Mouse (Mus musculus): Measurements from ENCODE around the gene Nfib.

DNA sequence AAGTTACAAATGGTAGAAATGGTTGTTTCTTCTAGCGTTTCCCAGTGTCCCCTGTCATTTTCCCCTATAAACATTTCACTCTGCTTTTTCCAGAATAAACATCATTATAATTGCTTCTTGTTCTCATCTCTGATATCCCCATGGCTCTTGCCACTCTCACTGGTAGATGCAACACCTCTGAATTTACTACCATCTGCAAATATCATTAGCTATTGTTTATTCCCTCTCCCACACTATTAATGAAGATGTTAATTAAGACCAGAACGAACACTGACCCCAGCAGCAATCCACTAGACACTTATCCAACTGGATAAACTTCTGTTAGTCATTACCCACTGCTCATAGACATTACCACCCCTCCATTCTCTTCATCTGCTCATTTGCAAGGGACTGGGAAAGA lies 176.6 kb downstream of the Nfib start:
- no peak for TF ChIP-seq CTCF (IDR thresholded peaks at IDR 0.05; ENCODE audit: control insufficient read depth, insufficient read depth, low read length)
- no peak for TF ChIP-seq POLR2A (IDR thresholded peaks at IDR 0.05; ENCODE audit: borderline replicate concordance, control insufficient read depth, low read depth, low read length)

All from bone marrow, adult 2 months (tissue).